Mouse (Mus musculus) myocyte (in vitro differentiated cells): ENCODE data around the gene Bend6.

ENCODE experiments used
- E2F4 ChIP-seq: IDR thresholded peaks from one replicate; pipeline ENCODE4 v1.6.1; 2011; ENCODE audit warnings: mild to moderate bottlenecking, control low read depth, moderate library complexity; ENCODE audit not compliant: insufficient read depth
- MAX ChIP-seq: IDR thresholded peaks from one replicate; pipeline ENCODE4 v1.6.1; 2011; ENCODE audit warnings: low read depth, mild to moderate bottlenecking, control low read depth
- MYOD1 ChIP-seq, 3 experiments: IDR thresholded peaks; one replicate each; pipeline ENCODE4 v1.6.1; 2011; ENCODE audit warnings: control low read depth in 2 of 3, low read depth in 2 of 3, mild to moderate bottlenecking in 2 of 3, moderate library complexity in 1 of 3; ENCODE audit not compliant: insufficient read length in 2 of 3, control insufficient read depth in 1 of 3
- POLR2A ChIP-seq: IDR thresholded peaks from one replicate; pipeline ENCODE4 v1.6.1; 2011; ENCODE audit warnings: low read depth, mild to moderate bottlenecking, control low read depth, moderate library complexity; ENCODE audit not compliant: insufficient read length
- REST ChIP-seq: IDR thresholded peaks from one replicate; pipeline ENCODE4 v1.6.1; 2011; ENCODE audit warnings: mild to moderate bottlenecking, control low read depth, moderate library complexity; ENCODE audit not compliant: insufficient read depth, insufficient read length
- USF1 ChIP-seq: IDR thresholded peaks from one replicate; pipeline ENCODE4 v1.6.1; 2011; ENCODE audit warnings: low read depth, mild to moderate bottlenecking, control low read depth, moderate library complexity

DNA sequence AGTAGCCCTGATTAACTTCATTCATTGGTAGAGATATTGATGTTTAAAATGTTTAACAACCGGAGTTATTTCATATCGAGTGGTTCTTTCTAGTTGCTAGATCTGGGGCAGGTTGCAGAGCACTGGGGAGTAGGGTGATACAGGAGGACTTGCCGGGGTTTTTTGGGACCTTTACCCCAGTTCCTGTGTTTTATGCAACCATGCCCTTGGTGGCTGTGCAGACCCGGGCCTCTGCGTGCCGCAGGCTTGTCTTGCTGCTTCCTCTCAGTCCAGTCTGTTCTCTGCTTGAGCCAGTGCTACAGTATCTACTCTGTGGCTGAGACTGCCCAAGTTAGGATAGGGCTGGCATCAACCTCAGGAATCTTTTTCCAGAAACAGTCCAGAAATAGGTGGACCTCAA is 38.1 kb upstream of the Bend6 start:
- no peak for TF ChIP-seq POLR2A
- no peak for TF ChIP-seq E2F4
- TF ChIP-seq MAX: no peak
- no peak for TF ChIP-seq USF1
- no peak for TF ChIP-seq REST
- no peak for TF ChIP-seq MYOD1 (IDR thresholded peaks at IDR 0.05; ENCODE audit: control insufficient read depth in 1 of 3, insufficient read length in 2 of 3, low read depth in 2 of 3)
